Mouse (Mus musculus): Measurements from ENCODE around the gene Miga1. TPM values are rescaled to one million over a fixed set of nuclear protein-coding genes. Genes with fewer than 3 reads are reported as not detected.
"Not testable (repeated sequence)": the region's sequence is repeated elsewhere in the genome, so short reads cannot be mapped to it uniquely, and the experiment has no call there.

Miga1 gene
- polyA plus RNA-seq, 1 experiment from 2014 or later = 9.1 TPM

- no peak overlapping the region for H3K27ac ChIP-seq
- H3K4me1 ChIP-seq = peaks cover 24% of the 10 kb centered on the region
- H3K4me3 ChIP-seq = no peak overlapping the region
- H3K36me3 ChIP-seq = no peaks in the 10 kb centered on the region
- peaks cover 49% of the 10 kb centered on the region for H3K27me3 ChIP-seq (replicated peaks)
- H3K9ac ChIP-seq = no peak overlapping the region
- H3K9me3 ChIP-seq (replicated peaks) = no peaks in the 10 kb centered on the region
- WGBS (ENCODE audit: insufficient replicate concordance) = 79% methylated on average over 1 of the region's 1 CpGs
- ATAC-seq = no peak
- no peak overlapping the region for H3K4me2 ChIP-seq
Measured at GRCm38 (mm10) chr3:152260362-152260761, 79.8 kb downstream of the Miga1 start.

GRCm38 (mm10) chr3:152259409-152259808 is 80.8 kb downstream of the Miga1 start:
- not testable (repeated sequence) for H3K27ac ChIP-seq; H3K36me3 ChIP-seq; H3K9me3 ChIP-seq (replicated peaks); H3K9ac ChIP-seq; H3K4me2 ChIP-seq; H3K4me3 ChIP-seq
- Histone ChIP-seq H3K4me1 (peaks cover 14% of the 10 kb centered on the region), H3K27me3 (replicated peaks) (peaks cover 40% of the 10 kb centered on the region)
- ATAC-seq = peak; percentile 57
- 12% methylated on average over 8 of the region's 9 CpGs for WGBS (ENCODE audit: insufficient replicate concordance)

GRCm38 (mm10) chr3:152257528-152257927 is 82.7 kb downstream of the Miga1 start:
- Histone ChIP-seq H3K27me3 (replicated peaks) (peaks cover 21% of the 10 kb centered on the region), H3K4me3 (no peak overlapping the region), H3K4me2 (no peak overlapping the region), H3K27ac (no peak overlapping the region), H3K4me1 (peaks cover 13% of the 10 kb centered on the region), H3K9me3 (replicated peaks) (no peaks in the 10 kb centered on the region), H3K36me3 (no peaks in the 10 kb centered on the region), H3K9ac (no peak overlapping the region)
- ATAC-seq = no peak
- WGBS (ENCODE audit: insufficient replicate concordance) = 74% methylated on average over 3 of the region's 3 CpGs

- no peak overlapping the region for H3K4me2 ChIP-seq
- H3K4me3 ChIP-seq = no peak overlapping the region
- 73% methylated on average over 1 of the region's 1 CpGs for WGBS (ENCODE audit: insufficient replicate concordance)
- H3K27ac ChIP-seq = no peak overlapping the region
- H3K9ac ChIP-seq = no peak overlapping the region
- no peaks in the 10 kb centered on the region for H3K36me3 ChIP-seq
- no peak for ATAC-seq
- H3K27me3 ChIP-seq (replicated peaks) = no peaks in the 10 kb centered on the region
- no peaks in the 10 kb centered on the region; the same call in 1 of the 2 replicates for H3K9me3 ChIP-seq (replicated peaks)
- H3K4me1 ChIP-seq = no peaks in the 10 kb centered on the region
Measured at GRCm38 (mm10) chr3:152250487-152250886, 89.7 kb downstream of the Miga1 start.

GRCm38 (mm10) chr3:152247708-152248107 is 92.5 kb downstream of the Miga1 start:
- no peak for ATAC-seq
- H3K36me3 ChIP-seq = no peaks in the 10 kb centered on the region
- H3K4me2 ChIP-seq = no peak overlapping the region

GRCm38 (mm10) chr3:152245273-152245910 is 94.8 kb downstream of the Miga1 start:
- Histone ChIP-seq H3K4me3 (no peak overlapping the region), H3K4me1 (no peaks in the 10 kb centered on the region), H3K27me3 (replicated peaks) (no peaks in the 10 kb centered on the region), H3K9ac (no peak overlapping the region), H3K9me3 (replicated peaks) (no peaks in the 10 kb centered on the region; the same call in 1 of the 2 replicates), H3K27ac (no peak overlapping the region), H3K4me2 (no peak overlapping the region), H3K36me3 (peaks cover 3% of the 10 kb centered on the region; the same call in 1 of the 2 replicates)
- WGBS (ENCODE audit: insufficient replicate concordance) = 73% methylated on average over 5 of the region's 5 CpGs
- ATAC-seq = no peak

More at GRCm38 (mm10) chr3:152247708-152248107, 92.5 kb downstream of the Miga1 start:
- H3K27me3 ChIP-seq (replicated peaks) = no peaks in the 10 kb centered on the region
- H3K27ac ChIP-seq = no peak overlapping the region
- WGBS (ENCODE audit: insufficient replicate concordance) = 71% methylated on average over 12 of the region's 12 CpGs
- H3K4me1 ChIP-seq = no peaks in the 10 kb centered on the region
- no peak overlapping the region for H3K4me3 ChIP-seq
- no peaks in the 10 kb centered on the region; the same call in 1 of the 2 replicates for H3K9me3 ChIP-seq (replicated peaks)
- no peak overlapping the region for H3K9ac ChIP-seq

GRCm38 (mm10) chr3:152243304-152243703 is 96.9 kb downstream of the Miga1 start:
- 70% methylated on average over 4 of the region's 4 CpGs for WGBS (ENCODE audit: insufficient replicate concordance)
- Histone ChIP-seq H3K4me1 (no peaks in the 10 kb centered on the region), H3K27ac (no peak overlapping the region), H3K27me3 (replicated peaks) (no peaks in the 10 kb centered on the region), H3K9me3 (replicated peaks) (no peaks in the 10 kb centered on the region; the same call in 1 of the 2 replicates), H3K4me3 (no peak overlapping the region), H3K36me3 (peaks cover 18% of the 10 kb centered on the region), H3K9ac (no peak overlapping the region), H3K4me2 (no peak overlapping the region)
- ATAC-seq = no peak

- Histone ChIP-seq H3K27ac (no peak overlapping the region), H3K36me3 (peaks cover 33% of the 10 kb centered on the region), H3K27me3 (replicated peaks) (no peaks in the 10 kb centered on the region), H3K4me2 (no peak overlapping the region), H3K9me3 (replicated peaks) (no peaks in the 10 kb centered on the region; the same call in 1 of the 2 replicates), H3K4me3 (no peak overlapping the region), H3K9ac (no peak overlapping the region), H3K4me1 (no peaks in the 10 kb centered on the region)
- ATAC-seq = no peak
- WGBS (ENCODE audit: insufficient replicate concordance) = 81% methylated on average over 3 of the region's 3 CpGs
Measured at GRCm38 (mm10) chr3:152241098-152241497, 99.1 kb downstream of the Miga1 start.

- Histone ChIP-seq H3K4me1 (no peaks in the 10 kb centered on the region), H3K9ac (no peak overlapping the region), H3K4me3 (no peak overlapping the region), H3K9me3 (replicated peaks) (no peaks in the 10 kb centered on the region), H3K36me3 (peaks cover 44% of the 10 kb centered on the region), H3K4me2 (no peak overlapping the region), H3K27me3 (replicated peaks) (no peaks in the 10 kb centered on the region), H3K27ac (no peak overlapping the region)
- 93% methylated on average over 1 of the region's 1 CpGs for WGBS (ENCODE audit: insufficient replicate concordance)
- ATAC-seq = no peak
Measured at GRCm38 (mm10) chr3:152239592-152239991, 100.6 kb downstream of the Miga1 start.

- no peak overlapping the region for H3K27ac ChIP-seq
- no peaks in the 10 kb centered on the region for H3K27me3 ChIP-seq (replicated peaks)
- H3K4me3 ChIP-seq = no peak overlapping the region
- H3K4me2 ChIP-seq = no peak overlapping the region
- H3K9ac ChIP-seq = no peak overlapping the region
- H3K9me3 ChIP-seq (replicated peaks) = no peaks in the 10 kb centered on the region
- H3K36me3 ChIP-seq = peaks cover 52% of the 10 kb centered on the region
- no peaks in the 10 kb centered on the region for H3K4me1 ChIP-seq
- peak; percentile 71; the same call in 1 of the 2 replicates for ATAC-seq
- 52% methylated on average over 2 of the region's 2 CpGs for WGBS (ENCODE audit: insufficient replicate concordance)
Measured at GRCm38 (mm10) chr3:152238836-152239235, 101.4 kb downstream of the Miga1 start.

GRCm38 (mm10) chr3:152235805-152236204 is 104.4 kb downstream of the Miga1 start:
- no peak overlapping the region for H3K9ac ChIP-seq
- H3K4me3 ChIP-seq = no peak overlapping the region
- no peak overlapping the region for H3K27ac ChIP-seq
- no peaks in the 10 kb centered on the region for H3K9me3 ChIP-seq (replicated peaks)
- H3K36me3 ChIP-seq = peaks cover 73% of the 10 kb centered on the region
- 94% methylated on average over 1 of the region's 1 CpGs for WGBS (ENCODE audit: insufficient replicate concordance)
- H3K4me1 ChIP-seq = peaks cover 9% of the 10 kb centered on the region
- no peaks in the 10 kb centered on the region for H3K27me3 ChIP-seq (replicated peaks)
- H3K4me2 ChIP-seq = no peak overlapping the region
- ATAC-seq = no peak

GRCm38 (mm10) chr3:152235238-152235637 is 105.0 kb downstream of the Miga1 start:
- Histone ChIP-seq H3K4me3 (no peak overlapping the region), H3K36me3 (peaks cover 78% of the 10 kb centered on the region), H3K4me1 (peaks cover 14% of the 10 kb centered on the region), H3K27ac (no peak overlapping the region), H3K27me3 (replicated peaks) (no peaks in the 10 kb centered on the region), H3K9me3 (replicated peaks) (no peaks in the 10 kb centered on the region), H3K9ac (no peak overlapping the region), H3K4me2 (no peak overlapping the region)
- 96% methylated on average over 1 of the region's 1 CpGs for WGBS (ENCODE audit: insufficient replicate concordance)
- ATAC-seq = no peak

Measured in liver, embryonic 12.5 days (tissue).